In genomic region chr19:27838041-27838440, GRCm38 (mm10) we compare ENCODE assay signal across 25 mouse cellular contexts.
DNase-seq lines count a peak whose midpoint lies in the region; ATAC-seq and TF ChIP-seq lines count a peak whose summit lies in the region.
"Had no signal": no experiment of that assay in that cellular context is flagged by ENCODE, and none has a peak within 500 bp of the region (broad histone marks: within the 10 kb centered on the region; RNA-seq: fewer than 3 reads in every experiment).

No protein-coding gene starts in this region.

- peak; percentile 70; the same call in 1 of the 2 replicates for ATAC-seq in cerebellum, adult (ENCODE audit: insufficient number of reproducible peaks, low FRiP score, low TSS enrichment)
- no peak for ATAC-seq in midbrain, embryonic 14.5 days (ENCODE audit: low FRiP score, low TSS enrichment)
- no peak for ATAC-seq in midbrain, postnatal 0 days (ENCODE audit: low FRiP score)
- ATAC-seq: activated CD4-positive, CD25-positive, alpha-beta regulatory T cell, adult 4 months; CD4-positive, CD25-positive, alpha-beta regulatory T cell, adult 4 months; forebrain, embryonic 14.5 days; forebrain, embryonic 16.5 days; Patski had no signal

- no peak overlapping the region for H3K4me3 ChIP-seq in midbrain, embryonic 14.5 days (replicated peaks; ENCODE audit: low read depth, low read length)
- no peak overlapping the region for H3K4me3 ChIP-seq in midbrain, postnatal 0 days (ENCODE audit: low read depth, low read length)
- H3K4me3 ChIP-seq: embryonic facial prominence, embryonic 13.5 days; embryonic facial prominence, embryonic 15.5 days; erythroblast, embryonic 14.5 days; forebrain, embryonic 10.5 days; forebrain, embryonic 12.5 days had no signal

- no peak overlapping the region for H3K27ac ChIP-seq in midbrain, embryonic 14.5 days (replicated peaks; ENCODE audit: low read depth, low read length)
- H3K27ac ChIP-seq in midbrain, postnatal 0 days (ENCODE audit: low read depth, low read length) = no peak overlapping the region
- H3K27ac ChIP-seq: embryonic facial prominence, embryonic 13.5 days; embryonic facial prominence, embryonic 15.5 days; forebrain, embryonic 10.5 days; forebrain, embryonic 12.5 days had no signal

- no peak for TF ChIP-seq CTCF in midbrain, postnatal 0 days (IDR thresholded peaks at IDR 0.05)

- H3K4me1 ChIP-seq in midbrain, embryonic 14.5 days (ENCODE audit: control insufficient read depth, insufficient read depth, low read length) = peaks cover 5% of the 10 kb centered on the region; the same call in 1 of the 2 replicates
- H3K4me1 ChIP-seq in midbrain, postnatal 0 days (ENCODE audit: insufficient read depth, low read length) = 0 out of 2 replicates have a peak, but pooled peaks cover 2% of the 10 kb centered on the region
- H3K4me1 ChIP-seq: embryonic facial prominence, embryonic 13.5 days; embryonic facial prominence, embryonic 15.5 days had no signal

- no peak overlapping the region for H3K9ac ChIP-seq in midbrain, embryonic 14.5 days (replicated peaks; ENCODE audit: low read length)
- no peak overlapping the region for H3K9ac ChIP-seq in midbrain, postnatal 0 days (replicated peaks; ENCODE audit: low read length, poor library complexity, severe bottlenecking)
- H3K9ac ChIP-seq: embryonic facial prominence, embryonic 13.5 days; embryonic facial prominence, embryonic 15.5 days; forebrain, embryonic 12.5 days had no signal

- no peak for DNase-seq in cerebellum, adult 18-20 months
- DNase-seq in cerebellum, postnatal 25 days = peak; percentile 6 to 8
- no peak for DNase-seq in cerebellum, adult 9-10 months
- peak; percentile 8 for DNase-seq in midbrain, embryonic 14.5 days
- DNase-seq in midbrain, postnatal 0 days (ENCODE audit: low spot score) = no peak
- peak; percentile 51 for DNase-seq in brain, adult 2 months (ENCODE audit: low read depth, low spot score)
- DNase-seq in frontal cortex, postnatal 10 days (ENCODE audit: low spot score in 2 of 2) = no peak
- DNase-seq: adrenal gland, adult 8-10 months; adrenal gland, postnatal 14 days; adrenal gland, postnatal 36 days; B cell, adult 2 months; cerebellum, adult 8-10 months had no signal

- H3K36me3 ChIP-seq in midbrain, embryonic 14.5 days (ENCODE audit: control insufficient read depth, insufficient read depth, low read length) = no peaks in the 10 kb centered on the region
- no peaks in the 10 kb centered on the region for H3K36me3 ChIP-seq in midbrain, postnatal 0 days (ENCODE audit: insufficient read depth, low read length)
- H3K36me3 ChIP-seq: embryonic facial prominence, embryonic 13.5 days; embryonic facial prominence, embryonic 15.5 days; forebrain, embryonic 10.5 days; forebrain, embryonic 12.5 days; G1E had no signal

- no peak overlapping the region for H3K4me2 ChIP-seq in midbrain, embryonic 14.5 days (ENCODE audit: low read length)
- H3K4me2 ChIP-seq in midbrain, postnatal 0 days (ENCODE audit: low read depth, low read length, poor library complexity, severe bottlenecking) = no peak overlapping the region
- H3K4me2 ChIP-seq: embryonic facial prominence, embryonic 13.5 days; embryonic facial prominence, embryonic 15.5 days; forebrain, embryonic 12.5 days had no signal

- H3K9me3 ChIP-seq in midbrain, embryonic 14.5 days (ENCODE audit: control insufficient read depth, low read length) = no peaks in the 10 kb centered on the region
- H3K9me3 ChIP-seq in midbrain, postnatal 0 days (ENCODE audit: low read length) = no peaks in the 10 kb centered on the region
- H3K9me3 ChIP-seq: embryonic facial prominence, embryonic 13.5 days; embryonic facial prominence, embryonic 15.5 days; forebrain, embryonic 10.5 days; forebrain, embryonic 12.5 days; G1E had no signal

- H3K27me3 ChIP-seq in midbrain, embryonic 14.5 days (ENCODE audit: control insufficient read depth, insufficient read depth, low read length) = no peaks in the 10 kb centered on the region
- no peaks in the 10 kb centered on the region for H3K27me3 ChIP-seq in midbrain, postnatal 0 days (ENCODE audit: insufficient read depth, low read length)
- H3K27me3 ChIP-seq: CH12.LX; embryonic facial prominence, embryonic 13.5 days; embryonic facial prominence, embryonic 15.5 days; forebrain, embryonic 12.5 days; Patski had no signal

- 77% methylated on average over 4 of the region's 4 CpGs for WGBS in midbrain, embryonic 14.5 days
- WGBS in midbrain, postnatal 0 days = 80% methylated on average over 4 of the region's 4 CpGs

Comparison
In these comparisons a context has a peak if more than half of its experiments do, and no peak if none do; other contexts are left out.
1. DNase-seq: peak in cerebellum, postnatal 25 days (2 of 2), midbrain, embryonic 14.5 days (single experiment) and brain, adult 2 months (single experiment); none in cerebellum, adult 18-20 months (0 of 2), cerebellum, adult 9-10 months (single experiment), midbrain, postnatal 0 days (single experiment) and frontal cortex, postnatal 10 days (0 of 2).